Mouse (Mus musculus) erythroblast, embryonic 14.5 days (primary cell): Measurements from ENCODE around the gene Trib3.

Experiments
- GATA1 ChIP-seq: IDR thresholded peaks from 2 replicates; pipeline ENCODE4 v1.6.1; 2012; ENCODE audit warnings: low read length, inconsistent platforms, mixed read lengths
- TAL1 ChIP-seq: IDR thresholded peaks from 3 replicates; pipeline ENCODE4 v1.6.1; 2012; ENCODE audit warnings: low read length, inconsistent platforms, mixed read lengths

DNA sequence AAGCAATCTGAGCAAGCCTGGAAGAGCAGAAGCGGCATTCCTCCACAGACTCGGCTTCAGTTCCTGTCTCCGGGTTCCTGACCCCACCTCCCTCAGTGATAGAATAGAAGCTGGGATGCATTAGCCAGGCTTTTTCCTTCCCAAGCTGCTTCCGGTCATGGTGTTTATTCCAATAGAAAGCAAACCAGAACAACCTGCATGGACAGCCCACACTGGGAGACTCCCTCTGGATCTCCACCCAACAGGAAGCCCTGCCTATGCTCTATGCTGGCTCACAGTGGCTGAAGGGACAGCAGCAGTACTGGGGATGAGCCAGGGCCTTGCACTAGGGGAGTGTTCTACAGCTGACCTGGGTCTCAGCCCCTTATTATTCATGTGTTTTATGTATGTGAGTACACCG lies 15.9 kb downstream of the Trib3 start:
- no peak for TF ChIP-seq GATA1
- no peak for TF ChIP-seq TAL1
